Mouse (Mus musculus) midbrain, embryonic 15.5 days (tissue): ENCODE results near the gene Lgi1. TPM values are rescaled to one million over a fixed set of nuclear protein-coding genes. Genes with fewer than 3 reads are reported as not detected.
A peak's percentile ranks its signal among the peaks of the same experiment; 100 is the strongest.

Source experiments
- ATAC-seq: fragments of 200-750 bp; cut with Nextera tagmentation; replicated peaks from 2 replicates; pipeline ENCODE4 v1.8.0; 2017; ENCODE audit warnings: moderate TSS enrichment
- H3K27ac ChIP-seq: fragments of 300-500 bp; sonication (generic); 2 replicates; pipeline ENCODE4 v1.5.1; 2015; ENCODE audit warnings: mild to moderate bottlenecking, inconsistent platforms
- H3K27me3 ChIP-seq: fragments of 300-500 bp; sonication (generic); replicated peaks from 2 replicates; pipeline ENCODE4 v1.6.1; 2015; ENCODE audit warnings: inconsistent platforms
- H3K36me3 ChIP-seq: fragments of 300-500 bp; sonication (generic); replicated peaks from 2 replicates; pipeline ENCODE4 v1.6.1; 2015; ENCODE audit warnings: inconsistent platforms
- H3K4me1 ChIP-seq: fragments of 300-500 bp; sonication (generic); 2 replicates; pipeline ENCODE4 v1.6.1; 2015; ENCODE audit warnings: inconsistent platforms
- H3K4me2 ChIP-seq: fragments of 300-500 bp; sonication (generic); 2 replicates; pipeline ENCODE4 v1.6.1; 2015; ENCODE audit warnings: inconsistent platforms, mild to moderate bottlenecking, moderate library complexity
- H3K4me3 ChIP-seq: fragments of 300-500 bp; sonication (generic); 2 replicates; pipeline ENCODE4 v1.5.1; 2015; ENCODE audit warnings: mild to moderate bottlenecking, inconsistent platforms
- H3K9ac ChIP-seq: fragments of 300-500 bp; sonication (generic); 2 replicates; pipeline ENCODE4 v1.6.1; 2015; ENCODE audit warnings: mild to moderate bottlenecking, inconsistent platforms
- H3K9me3 ChIP-seq: fragments of 300-500 bp; sonication (generic); 2 replicates; pipeline ENCODE4 v1.6.1; 2016; ENCODE audit warnings: inconsistent platforms
- WGBS: fragments of 180-500 bp; shearing (Covaris S2); methylation state at CpG from one replicate; pipeline ENCODE4 v1.1.7; 2015; ENCODE audit warnings: mixed read lengths; 5-methylcytosine and 5-hydroxymethylcytosine counted together
- polyA plus RNA-seq: library from polyadenylated mRNA; unstranded; fragments of >200 nt; fragmentation: Nextera tagmentation; extraction: Ambion mirVana; gene quantifications from 2 replicates; pipeline ENCODE4 v1.2.1, GENCODE M21; 2015

Gene Lgi1
- polyA plus RNA-seq, 1 experiment from 2014 or later: 20.7 TPM

GRCm38 (mm10) chr19:38332245-38332644 lies 67.9 kb downstream of the Lgi1 start:
- no peak overlapping the region for H3K9ac ChIP-seq
- no peaks in the 10 kb centered on the region for H3K4me1 ChIP-seq
- no peaks in the 10 kb centered on the region for H3K27me3 ChIP-seq
- H3K4me3 ChIP-seq: no peak overlapping the region
- no peaks in the 10 kb centered on the region for H3K9me3 ChIP-seq
- H3K4me2 ChIP-seq: no peak overlapping the region
- no peaks in the 10 kb centered on the region for H3K36me3 ChIP-seq
- H3K27ac ChIP-seq: no peak overlapping the region
- 68% methylated on average over 2 of the region's 2 CpGs for WGBS
- ATAC-seq: no peak; the same call in 1 of the 2 replicates

- Histone ChIP-seq H3K9me3 (no peaks in the 10 kb centered on the region), H3K4me1 (no peaks in the 10 kb centered on the region), H3K4me3 (no peak overlapping the region), H3K4me2 (no peak overlapping the region), H3K9ac (no peak overlapping the region), H3K27me3 (no peaks in the 10 kb centered on the region), H3K36me3 (no peaks in the 10 kb centered on the region), H3K27ac (no peak overlapping the region)
- 54% methylated on average over 3 of the region's 3 CpGs for WGBS
- no peak for ATAC-seq
Observed at GRCm38 (mm10) chr19:38332820-38333219, 68.5 kb downstream of the Lgi1 start.

- Histone ChIP-seq H3K9me3 (no peaks in the 10 kb centered on the region), H3K4me2 (no peak overlapping the region), H3K36me3 (no peaks in the 10 kb centered on the region), H3K4me1 (no peaks in the 10 kb centered on the region), H3K27me3 (no peaks in the 10 kb centered on the region), H3K4me3 (no peak overlapping the region), H3K27ac (no peak overlapping the region), H3K9ac (no peak overlapping the region)
- 93% methylated on average over 3 of the region's 3 CpGs for WGBS
- ATAC-seq: no peak
Observed at GRCm38 (mm10) chr19:38336553-38336952, 72.2 kb downstream of the Lgi1 start.

GRCm38 (mm10) chr19:38337332-38337731 lies 73.0 kb downstream of the Lgi1 start:
- WGBS: 96% methylated on average over 3 of the region's 3 CpGs
- Histone ChIP-seq H3K4me1 (no peaks in the 10 kb centered on the region), H3K4me3 (no peak overlapping the region), H3K27me3 (no peaks in the 10 kb centered on the region), H3K9ac (no peak overlapping the region), H3K4me2 (no peak overlapping the region), H3K27ac (no peak overlapping the region), H3K9me3 (no peaks in the 10 kb centered on the region), H3K36me3 (no peaks in the 10 kb centered on the region)
- ATAC-seq: no peak

GRCm38 (mm10) chr19:38339734-38340133 lies 75.4 kb downstream of the Lgi1 start:
- ATAC-seq: no peak
- Histone ChIP-seq H3K27ac (no peak overlapping the region), H3K9me3 (no peaks in the 10 kb centered on the region), H3K9ac (no peak overlapping the region), H3K27me3 (no peaks in the 10 kb centered on the region), H3K4me1 (no peaks in the 10 kb centered on the region), H3K36me3 (no peaks in the 10 kb centered on the region), H3K4me2 (no peak overlapping the region), H3K4me3 (no peak overlapping the region)
- WGBS: 72% methylated on average over 3 of the region's 3 CpGs

- no peaks in the 10 kb centered on the region for H3K9me3 ChIP-seq
- H3K9ac ChIP-seq: no peak overlapping the region
- H3K36me3 ChIP-seq: no peaks in the 10 kb centered on the region
- no peak overlapping the region for H3K27ac ChIP-seq
- no peak for ATAC-seq
- H3K4me3 ChIP-seq: no peak overlapping the region
- WGBS: 65% methylated on average over 1 of the region's 1 CpGs
- no peak overlapping the region for H3K4me2 ChIP-seq
- peaks cover 2% of the 10 kb centered on the region; the same call in 1 of the 2 replicates for H3K4me1 ChIP-seq
- no peaks in the 10 kb centered on the region for H3K27me3 ChIP-seq
Observed at GRCm38 (mm10) chr19:38343246-38343645, 78.9 kb downstream of the Lgi1 start.

GRCm38 (mm10) chr19:38348271-38349012 lies 84.1 kb downstream of the Lgi1 start:
- ATAC-seq: peak; percentile 41
- H3K9me3 ChIP-seq: no peaks in the 10 kb centered on the region
- H3K36me3 ChIP-seq: no peaks in the 10 kb centered on the region
- H3K27ac ChIP-seq: no peak overlapping the region
- 31% methylated on average over 13 of the region's 13 CpGs for WGBS
- H3K4me1 ChIP-seq: peaks cover 4% of the 10 kb centered on the region; the same call in 1 of the 2 replicates
- no peak overlapping the region for H3K4me2 ChIP-seq
- H3K9ac ChIP-seq: no peak overlapping the region
- 0 out of 2 replicates have a peak overlapping the region, but pooled peaks have one; percentile 3 for H3K4me3 ChIP-seq
- H3K27me3 ChIP-seq: no peaks in the 10 kb centered on the region

GRCm38 (mm10) chr19:38349013-38349341 lies 84.6 kb downstream of the Lgi1 start:
- no peak overlapping the region for H3K4me3 ChIP-seq
- H3K27me3 ChIP-seq: no peaks in the 10 kb centered on the region
- no peak overlapping the region for H3K27ac ChIP-seq
- ATAC-seq: no peak
- peaks cover 4% of the 10 kb centered on the region; the same call in 1 of the 2 replicates for H3K4me1 ChIP-seq
- WGBS: 72% methylated on average over 5 of the region's 5 CpGs
- H3K4me2 ChIP-seq: no peak overlapping the region
- no peak overlapping the region for H3K9ac ChIP-seq
- H3K36me3 ChIP-seq: no peaks in the 10 kb centered on the region
- H3K9me3 ChIP-seq: no peaks in the 10 kb centered on the region

GRCm38 (mm10) chr19:38351202-38351601 lies 86.9 kb downstream of the Lgi1 start:
- no peak for ATAC-seq
- no peaks in the 10 kb centered on the region for H3K36me3 ChIP-seq
- H3K9me3 ChIP-seq: no peaks in the 10 kb centered on the region
- no peak overlapping the region for H3K9ac ChIP-seq
- H3K4me1 ChIP-seq: peaks cover 4% of the 10 kb centered on the region; the same call in 1 of the 2 replicates
- 91% methylated on average over 2 of the region's 2 CpGs for WGBS
- no peak overlapping the region for H3K27ac ChIP-seq
- no peak overlapping the region for H3K4me3 ChIP-seq
- no peak overlapping the region for H3K4me2 ChIP-seq
- no peaks in the 10 kb centered on the region for H3K27me3 ChIP-seq

- no peak overlapping the region for H3K4me2 ChIP-seq
- H3K36me3 ChIP-seq: no peaks in the 10 kb centered on the region
- H3K27me3 ChIP-seq: no peaks in the 10 kb centered on the region
- no peak overlapping the region for H3K27ac ChIP-seq
- WGBS: 89% methylated on average over 3 of the region's 3 CpGs
- H3K9ac ChIP-seq: no peak overlapping the region
- H3K4me3 ChIP-seq: no peak overlapping the region
- no peaks in the 10 kb centered on the region for H3K9me3 ChIP-seq
- no peak for ATAC-seq
- H3K4me1 ChIP-seq: peaks cover 4% of the 10 kb centered on the region; the same call in 1 of the 2 replicates
Observed at GRCm38 (mm10) chr19:38351728-38352127, 87.4 kb downstream of the Lgi1 start.

GRCm38 (mm10) chr19:38352495-38353130 lies 88.3 kb downstream of the Lgi1 start:
- Histone ChIP-seq H3K27ac (no peak overlapping the region), H3K36me3 (no peaks in the 10 kb centered on the region), H3K4me3 (no peak overlapping the region), H3K9ac (no peak overlapping the region), H3K4me2 (no peak overlapping the region), H3K9me3 (no peaks in the 10 kb centered on the region), H3K27me3 (no peaks in the 10 kb centered on the region), H3K4me1 (peaks cover 4% of the 10 kb centered on the region; the same call in 1 of the 2 replicates)
- peak; percentile 80 for ATAC-seq
- 43% methylated on average over 6 of the region's 6 CpGs for WGBS

- no peak for ATAC-seq
- Histone ChIP-seq H3K4me1 (no peaks in the 10 kb centered on the region), H3K9ac (no peak overlapping the region), H3K4me2 (no peak overlapping the region), H3K27me3 (no peaks in the 10 kb centered on the region), H3K27ac (no peak overlapping the region), H3K9me3 (no peaks in the 10 kb centered on the region), H3K36me3 (no peaks in the 10 kb centered on the region), H3K4me3 (no peak overlapping the region)
- WGBS: 88% methylated on average over 1 of the region's 1 CpGs
Observed at GRCm38 (mm10) chr19:38354279-38354678, 89.9 kb downstream of the Lgi1 start.
